In the genomic region with DNA sequence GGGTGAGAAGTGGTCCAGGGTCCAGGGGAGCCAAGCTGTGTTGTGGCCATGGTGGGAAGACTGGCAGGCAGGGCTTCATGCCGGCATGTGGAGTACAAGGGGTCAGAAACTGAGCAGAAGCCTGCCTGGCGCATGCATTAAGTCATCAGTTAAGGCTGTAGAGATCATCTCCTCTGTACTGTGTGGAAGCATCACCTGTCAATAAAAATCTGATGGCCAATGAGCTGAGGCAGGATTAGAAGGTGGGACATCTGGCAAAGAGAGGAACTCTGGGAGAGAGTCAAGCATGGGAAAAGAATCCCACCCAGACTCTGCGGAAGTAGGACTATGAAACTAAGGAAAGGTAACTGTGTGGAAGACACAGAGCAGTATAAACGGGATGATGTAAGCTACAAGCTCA, we compare ENCODE assay signal across 25 mouse cellular contexts. TPM values are rescaled to one million over a fixed set of nuclear protein-coding genes. Genes with fewer than 3 reads are reported as not detected.
DNase-seq lines count a peak whose midpoint lies in the region; ATAC-seq and TF ChIP-seq lines count a peak whose summit lies in the region.
"Had no signal": no experiment of that assay in that cellular context is flagged by ENCODE, and none has a peak within 500 bp of the region (broad histone marks: within the 10 kb centered on the region; RNA-seq: fewer than 3 reads in every experiment).

No protein-coding gene starts in this region.

- TF ChIP-seq POLR2A in small intestine, adult 2 months (IDR thresholded peaks at IDR 0.05; ENCODE audit: low read depth, low read length): no peak

- TF ChIP-seq CTCF in E14TG2a.4 (conservative IDR thresholded peaks at IDR 0.05; ENCODE audit: low read length): no peak
- no peak for TF ChIP-seq CTCF in small intestine, adult 2 months (IDR thresholded peaks at IDR 0.05; ENCODE audit: extremely low read depth, insufficient read length, insufficient replicate concordance, low read depth, low read length)

- WGBS in small intestine, adult 2 months: 84% methylated on average over 4 of the region's 4 CpGs
- WGBS in midbrain, embryonic 11.5 days: 91% methylated on average over 4 of the region's 4 CpGs
- 86% methylated on average over 4 of the region's 4 CpGs for WGBS in kidney, embryonic 15.5 days

- H3K9me3 ChIP-seq in E14TG2a.4 (ENCODE audit: low read length): 0 out of 2 replicates have a peak, but pooled peaks cover 11% of the 10 kb centered on the region
- H3K9me3 ChIP-seq in midbrain, embryonic 11.5 days (ENCODE audit: control insufficient read depth, low read length): no peaks in the 10 kb centered on the region
- H3K9me3 ChIP-seq in kidney, embryonic 15.5 days (replicated peaks): no peaks in the 10 kb centered on the region
- H3K9me3 ChIP-seq: embryonic facial prominence, embryonic 10.5 days; embryonic facial prominence, embryonic 12.5 days; forebrain, embryonic 13.5 days; forebrain, embryonic 15.5 days; G1E had no signal

- H3K27me3 ChIP-seq in E14TG2a.4 (ENCODE audit: insufficient read depth, low read length): no peaks in the 10 kb centered on the region
- no peaks in the 10 kb centered on the region for H3K27me3 ChIP-seq in small intestine, adult 2 months (ENCODE audit: control insufficient read depth, insufficient read depth, low read length)
- no peaks in the 10 kb centered on the region for H3K27me3 ChIP-seq in midbrain, embryonic 11.5 days (ENCODE audit: control insufficient read depth, insufficient read depth, low read length)
- no peaks in the 10 kb centered on the region for H3K27me3 ChIP-seq in kidney, embryonic 15.5 days
- H3K27me3 ChIP-seq: embryonic facial prominence, embryonic 12.5 days; forebrain, embryonic 13.5 days; forebrain, embryonic 15.5 days; Patski had no signal

- ATAC-seq in midbrain, embryonic 11.5 days (ENCODE audit: low FRiP score): no peak
- ATAC-seq in kidney, embryonic 15.5 days (replicated peaks; ENCODE audit: low FRiP score): no peak
- ATAC-seq: activated CD4-positive, CD25-positive, alpha-beta regulatory T cell, adult 4 months; CD4-positive, CD25-positive, alpha-beta regulatory T cell, adult 4 months; forebrain, embryonic 13.5 days; forebrain, embryonic 15.5 days; forebrain, postnatal 0 days; Patski had no signal

- H3K4me3 ChIP-seq in E14TG2a.4 (replicated peaks; ENCODE audit: low read length): peak overlapping the region; percentile 67
- no peak overlapping the region for H3K4me3 ChIP-seq in small intestine, adult 2 months (ENCODE audit: low read depth, low read length)
- no peak overlapping the region for H3K4me3 ChIP-seq in midbrain, embryonic 11.5 days (ENCODE audit: low read depth, low read length)
- no peak overlapping the region for H3K4me3 ChIP-seq in kidney, embryonic 15.5 days (replicated peaks)
- H3K4me3 ChIP-seq: embryonic facial prominence, embryonic 10.5 days; embryonic facial prominence, embryonic 12.5 days; forebrain, embryonic 13.5 days; forebrain, embryonic 15.5 days had no signal

- DNase-seq in ES-CJ7 (ENCODE audit: low read depth, low spot score) (peak; percentile 50), R1 (ENCODE audit: low read depth, low spot score) (peak; percentile 83)
- no peak for DNase-seq in midbrain, embryonic 11.5 days (ENCODE audit: low spot score, missing footprints)
- no peak for DNase-seq in ovary, postnatal 36 days (ENCODE audit: low spot score)
- DNase-seq: adrenal gland, adult 8-10 months; adrenal gland, postnatal 14 days; adrenal gland, postnatal 36 days; B cell, adult 2 months; cerebellum, adult 11-12 months; cerebellum, adult 2 months; cerebellum, adult 9-10 months; cerebellum, postnatal 10 days; cerebellum, postnatal 25 days; forebrain, postnatal 0 days had no signal

- no peak overlapping the region for H3K4me2 ChIP-seq in midbrain, embryonic 11.5 days
- no peak overlapping the region for H3K4me2 ChIP-seq in kidney, embryonic 15.5 days
- H3K4me2 ChIP-seq: embryonic facial prominence, embryonic 12.5 days; forebrain, embryonic 13.5 days; forebrain, embryonic 15.5 days had no signal

- peak overlapping the region; percentile 70 for H3K27ac ChIP-seq in small intestine, adult 2 months (ENCODE audit: insufficient read depth, low read depth, low read length)
- no peak overlapping the region for H3K27ac ChIP-seq in midbrain, embryonic 11.5 days (ENCODE audit: low read depth, low read length)
- no peak overlapping the region for H3K27ac ChIP-seq in kidney, embryonic 15.5 days
- H3K27ac ChIP-seq: embryonic facial prominence, embryonic 10.5 days; embryonic facial prominence, embryonic 12.5 days; forebrain, embryonic 13.5 days; forebrain, embryonic 15.5 days had no signal

- peaks cover 61% of the 10 kb centered on the region for H3K36me3 ChIP-seq in E14TG2a.4 (ENCODE audit: insufficient read depth, low read length)
- peaks cover 16% of the 10 kb centered on the region; the same call in 1 of the 2 replicates for H3K36me3 ChIP-seq in small intestine, adult 2 months (ENCODE audit: control insufficient read depth, insufficient read depth, low read length)
- H3K36me3 ChIP-seq in midbrain, embryonic 11.5 days (ENCODE audit: control insufficient read depth, insufficient read depth, low read length): peaks cover 4% of the 10 kb centered on the region; the same call in 1 of the 2 replicates
- peaks cover 5% of the 10 kb centered on the region for H3K36me3 ChIP-seq in kidney, embryonic 15.5 days
- H3K36me3 ChIP-seq: G1E had no signal

- no peak overlapping the region for H3K9ac ChIP-seq in midbrain, embryonic 11.5 days (ENCODE audit: low read length)
- no peak overlapping the region for H3K9ac ChIP-seq in kidney, embryonic 15.5 days
- H3K9ac ChIP-seq: embryonic facial prominence, embryonic 12.5 days; forebrain, embryonic 13.5 days; forebrain, embryonic 15.5 days; forebrain, postnatal 0 days had no signal

- peaks cover 52% of the 10 kb centered on the region for H3K4me1 ChIP-seq in E14TG2a.4 (replicated peaks; ENCODE audit: low read depth, low read length)
- peaks cover 14% of the 10 kb centered on the region for H3K4me1 ChIP-seq in small intestine, adult 2 months (ENCODE audit: control insufficient read depth, insufficient read depth, insufficient read length, low read length)
- H3K4me1 ChIP-seq in midbrain, embryonic 11.5 days (ENCODE audit: control insufficient read depth, insufficient read depth, low read length): no peaks in the 10 kb centered on the region
- no peaks in the 10 kb centered on the region for H3K4me1 ChIP-seq in kidney, embryonic 15.5 days
- H3K4me1 ChIP-seq: embryonic facial prominence, embryonic 10.5 days; embryonic facial prominence, embryonic 12.5 days; forebrain, embryonic 13.5 days; forebrain, embryonic 15.5 days had no signal

RNA-seq across cellular contexts. Expression of gene Ppcdc, which starts 13.6 kb away (rescaled TPM):
- 10.3 and 14.2 TPM in 2 replicates for polyA plus RNA-seq in small intestine, adult 2 months (2012; rRNA removed)
- 18.6 and 22.9 TPM in 2 replicates for polyA plus RNA-seq in midbrain, embryonic 11.5 days (2014; fragmentation: Nextera tagmentation; extraction: Ambion mirVana)
- 25.8 and 30.3 TPM in 2 replicates for polyA plus RNA-seq in kidney, embryonic 15.5 days (2015; fragmentation: Nextera tagmentation; extraction: Ambion mirVana)

RNA-seq across cellular contexts. Expression of gene Scamp5, which starts 14.3 kb away (rescaled TPM):
- 104 and 119 TPM in 2 replicates for polyA plus RNA-seq in small intestine, adult 2 months (2012; rRNA removed)
- polyA plus RNA-seq in midbrain, embryonic 11.5 days (2014; fragmentation: Nextera tagmentation; extraction: Ambion mirVana): 17.6 and 17.7 TPM in 2 replicates
- polyA plus RNA-seq in kidney, embryonic 15.5 days (2015; fragmentation: Nextera tagmentation; extraction: Ambion mirVana): 15.1 and 15.9 TPM in 2 replicates

RNA-seq across cellular contexts. Expression of gene Rpp25, which starts 50.3 kb away (rescaled TPM):
- 1.2 and 10.5 TPM in 2 replicates for polyA plus RNA-seq in small intestine, adult 2 months (2012; rRNA removed)
- 12.8 and 14.1 TPM in 2 replicates for polyA plus RNA-seq in midbrain, embryonic 11.5 days (2014; fragmentation: Nextera tagmentation; extraction: Ambion mirVana)
- 5.6 and 6.0 TPM in 2 replicates for polyA plus RNA-seq in kidney, embryonic 15.5 days (2015; fragmentation: Nextera tagmentation; extraction: Ambion mirVana)
- polyA plus RNA-seq: activated CD4-positive, CD25-positive, alpha-beta regulatory T cell, adult 4 months; CD4-positive, CD25-positive, alpha-beta regulatory T cell, adult 4 months had no signal

Comparison
In these comparisons a context has a peak if more than half of its experiments do, and no peak if none do; other contexts are left out.
1. DNase-seq: peak in ES-CJ7 (single experiment) and R1 (single experiment); none in midbrain, embryonic 11.5 days (single experiment) and ovary, postnatal 36 days (single experiment).